Mouse (Mus musculus) testis, adult 2 months (tissue): ENCODE results near the gene Epb41l2. TPM values are rescaled to one million over a fixed set of nuclear protein-coding genes. Genes with fewer than 3 reads are reported as not detected.
A peak's percentile ranks its signal among the peaks of the same experiment; 100 is the strongest.

ENCODE experiments used
- H3K27ac ChIP-seq: fragments of 200-500 bp; 2 replicates; pipeline ENCODE4 v1.5.1; 2012; ENCODE audit warnings: low read depth, low read length; ENCODE audit not compliant: control insufficient read depth, insufficient read depth
- H3K27me3 ChIP-seq: fragments of 200-500 bp; 2 replicates; pipeline ENCODE4 v1.6.1; 2012; ENCODE audit warnings: mild to moderate bottlenecking, low read length, moderate library complexity; ENCODE audit not compliant: control insufficient read depth, insufficient read depth
- H3K36me3 ChIP-seq: fragments of 200-500 bp; 2 replicates; pipeline ENCODE4 v1.6.1; 2012; ENCODE audit warnings: mild to moderate bottlenecking, low read length; ENCODE audit not compliant: control insufficient read depth, insufficient read depth
- H3K4me1 ChIP-seq: fragments of 200-500 bp; 2 replicates; pipeline ENCODE4 v1.6.1; 2012; ENCODE audit warnings: low read length; ENCODE audit not compliant: control insufficient read depth, insufficient read depth
- H3K4me3 ChIP-seq: fragments of 200-500 bp; 2 replicates; pipeline ENCODE4 v1.5.1; 2012; ENCODE audit warnings: low read depth, mild to moderate bottlenecking, low read length, moderate library complexity, mixed read lengths; ENCODE audit not compliant: control insufficient read depth
- CTCF ChIP-seq: fragments of 200-500 bp; IDR thresholded peaks from 2 replicates; pipeline ENCODE4 v1.5.1; 2012; ENCODE audit warnings: low read depth, mild to moderate bottlenecking, inconsistent platforms, low read length, moderate library complexity; ENCODE audit not compliant: control insufficient read depth, insufficient read depth, insufficient replicate concordance
- POLR2A ChIP-seq: fragments of 200-500 bp; IDR thresholded peaks from 2 replicates; pipeline ENCODE4 v1.6.1; 2012; ENCODE audit warnings: low read depth, mild to moderate bottlenecking, inconsistent platforms, low read length, moderate library complexity; ENCODE audit not compliant: control insufficient read depth
- polyA plus RNA-seq: library from polyadenylated mRNA; depleted of rRNA; stranded (reverse); fragments of >200 nt; gene quantifications from 2 replicates; pipeline ENCODE4 v1.2.3, GENCODE M21; 2012

Epb41l2 gene
- polyA plus RNA-seq, 1 experiment: 162 TPM

DNA sequence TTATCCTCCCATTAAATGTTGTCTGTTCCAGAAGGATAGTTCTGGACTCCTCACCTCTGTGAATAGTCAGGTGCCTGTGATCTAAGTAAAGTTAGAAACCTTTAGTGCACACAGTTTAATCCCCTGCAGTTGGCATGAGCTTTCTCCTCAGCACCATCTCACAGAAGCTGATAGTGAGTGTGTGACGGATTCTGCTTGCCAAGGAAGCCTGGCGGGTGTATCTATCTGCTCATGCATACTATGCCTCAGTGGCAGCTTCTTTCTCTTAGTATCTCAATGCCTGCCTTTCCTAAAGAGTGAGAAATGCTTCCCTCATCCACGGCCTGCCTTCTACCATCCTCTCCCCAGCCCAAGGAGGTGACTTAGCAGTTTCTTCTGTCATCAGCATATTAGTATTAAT lies 103.1 kb downstream of the Epb41l2 start:
- no peaks in the 10 kb centered on the region for H3K4me1 ChIP-seq
- H3K27ac ChIP-seq: no peak overlapping the region
- TF ChIP-seq POLR2A: no peak
- TF ChIP-seq CTCF: no peak
- H3K4me3 ChIP-seq: no peak overlapping the region
- no peaks in the 10 kb centered on the region for H3K36me3 ChIP-seq
- no peaks in the 10 kb centered on the region for H3K27me3 ChIP-seq

DNA sequence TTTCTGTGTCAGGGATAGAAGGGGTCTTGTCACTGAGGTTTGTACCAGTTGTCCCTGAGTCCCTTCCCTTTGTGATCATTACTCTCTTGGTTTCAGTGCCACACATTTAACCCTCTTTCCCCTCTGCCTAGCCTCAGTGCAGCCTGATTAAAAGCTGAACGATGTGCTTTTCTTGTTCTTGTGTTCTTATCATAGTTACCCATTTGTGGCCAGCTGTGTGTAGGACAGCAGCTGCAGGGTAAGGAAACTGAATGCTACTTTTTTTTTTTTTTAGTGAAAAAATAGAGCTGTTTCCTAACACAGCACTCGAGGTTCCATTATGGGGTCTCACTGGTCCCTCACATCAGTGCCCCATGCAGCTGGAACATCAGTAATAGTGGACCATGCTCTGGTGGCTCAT lies 106.9 kb downstream of the Epb41l2 start:
- no peaks in the 10 kb centered on the region for H3K27me3 ChIP-seq
- TF ChIP-seq POLR2A (no peak), CTCF (no peak)
- H3K4me3 ChIP-seq: no peak overlapping the region

GRCm38 (mm10) chr10:25471944-25472343 lies 112.3 kb downstream of the Epb41l2 start:
- TF ChIP-seq POLR2A (no peak), CTCF (no peak)
- Histone ChIP-seq H3K27me3 (no peaks in the 10 kb centered on the region), H3K36me3 (no peaks in the 10 kb centered on the region), H3K27ac (no peak overlapping the region), H3K4me1 (no peaks in the 10 kb centered on the region), H3K4me3 (no peak overlapping the region)

More for the DNA sequence above, 106.9 kb downstream of the Epb41l2 start:
- Histone ChIP-seq H3K4me1 (no peaks in the 10 kb centered on the region), H3K27ac (no peak overlapping the region), H3K36me3 (no peaks in the 10 kb centered on the region)

- H3K27ac ChIP-seq: no peak overlapping the region
- no peaks in the 10 kb centered on the region for H3K4me1 ChIP-seq
- H3K4me3 ChIP-seq: no peak overlapping the region
- TF ChIP-seq POLR2A: no peak
- no peak for TF ChIP-seq CTCF
- H3K27me3 ChIP-seq: no peaks in the 10 kb centered on the region
- H3K36me3 ChIP-seq: no peaks in the 10 kb centered on the region
Measured at GRCm38 (mm10) chr10:25479716-25480115, 120.1 kb downstream of the Epb41l2 start.

GRCm38 (mm10) chr10:25482791-25483190 lies 123.2 kb downstream of the Epb41l2 start:
- Histone ChIP-seq H3K4me1 (no peaks in the 10 kb centered on the region), H3K27ac (no peak overlapping the region), H3K27me3 (no peaks in the 10 kb centered on the region), H3K36me3 (no peaks in the 10 kb centered on the region), H3K4me3 (no peak overlapping the region)
- no peak for TF ChIP-seq POLR2A
- TF ChIP-seq CTCF: no peak

DNA sequence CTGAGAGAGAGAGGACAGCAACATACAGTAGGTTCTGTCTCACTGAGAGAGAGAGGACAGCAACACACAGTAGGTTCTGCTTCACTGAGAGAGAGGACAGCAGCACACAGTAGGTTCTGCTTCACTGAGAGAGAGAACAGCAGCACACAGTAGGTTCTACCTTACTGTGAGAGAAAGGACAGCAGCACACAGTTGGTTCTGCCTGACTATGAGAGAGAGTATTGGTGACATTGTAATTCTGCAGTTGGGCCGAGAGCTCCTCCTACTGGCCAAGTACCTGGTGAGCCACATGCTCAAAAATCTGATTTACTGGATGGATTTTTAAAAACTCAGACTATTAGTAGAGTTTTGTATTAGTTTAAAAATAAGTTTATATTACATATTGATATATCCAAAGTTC lies 128.9 kb downstream of the Epb41l2 start:
- H3K4me1 ChIP-seq: no peaks in the 10 kb centered on the region
- no peaks in the 10 kb centered on the region for H3K36me3 ChIP-seq
- H3K27ac ChIP-seq: no peak overlapping the region
- H3K27me3 ChIP-seq: no peaks in the 10 kb centered on the region
- H3K4me3 ChIP-seq: no peak overlapping the region
- TF ChIP-seq POLR2A (no peak), CTCF (peak; percentile 32; the same call in 1 of the 2 replicates)

DNA sequence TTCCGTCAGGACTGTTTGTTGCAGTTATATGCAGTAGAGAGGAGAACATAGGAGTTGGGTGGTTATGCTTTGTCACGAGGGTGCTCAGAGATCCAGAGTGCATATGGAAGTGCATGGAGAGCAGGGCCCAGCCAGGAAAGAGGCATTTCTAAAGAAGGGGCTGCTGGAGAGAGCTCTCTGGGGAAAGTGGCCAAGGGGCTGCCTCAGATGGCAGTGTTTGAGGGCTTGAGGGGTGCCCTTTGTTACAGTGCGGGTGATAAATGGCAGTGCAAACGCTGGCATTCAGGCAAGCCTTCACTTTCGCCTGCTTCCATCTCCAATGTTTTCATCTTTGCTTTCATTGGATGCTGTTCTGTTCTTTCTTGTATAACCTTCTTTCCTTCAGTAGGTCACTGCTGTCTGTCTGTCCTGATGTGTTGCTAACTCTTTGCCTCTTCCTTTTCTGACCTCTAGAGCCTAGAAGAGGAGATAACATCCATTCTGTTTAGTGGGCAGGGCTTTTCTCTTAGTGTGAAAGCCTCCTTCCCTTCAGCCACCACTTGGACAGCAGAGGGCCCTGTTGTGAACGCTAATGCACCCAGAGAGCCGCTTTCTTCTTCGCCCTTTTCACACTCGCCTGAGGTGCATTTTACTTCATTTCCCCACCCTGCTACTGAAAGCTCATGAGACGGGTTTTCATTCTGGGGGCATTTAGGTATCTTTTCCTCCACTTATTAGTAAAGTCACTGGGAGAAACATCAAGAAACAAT lies 139.9 kb downstream of the Epb41l2 start:
- Histone ChIP-seq H3K4me3 (no peak overlapping the region), H3K36me3 (no peaks in the 10 kb centered on the region), H3K4me1 (no peaks in the 10 kb centered on the region), H3K27ac (no peak overlapping the region), H3K27me3 (no peaks in the 10 kb centered on the region)
- no peak for TF ChIP-seq CTCF
- no peak for TF ChIP-seq POLR2A

DNA sequence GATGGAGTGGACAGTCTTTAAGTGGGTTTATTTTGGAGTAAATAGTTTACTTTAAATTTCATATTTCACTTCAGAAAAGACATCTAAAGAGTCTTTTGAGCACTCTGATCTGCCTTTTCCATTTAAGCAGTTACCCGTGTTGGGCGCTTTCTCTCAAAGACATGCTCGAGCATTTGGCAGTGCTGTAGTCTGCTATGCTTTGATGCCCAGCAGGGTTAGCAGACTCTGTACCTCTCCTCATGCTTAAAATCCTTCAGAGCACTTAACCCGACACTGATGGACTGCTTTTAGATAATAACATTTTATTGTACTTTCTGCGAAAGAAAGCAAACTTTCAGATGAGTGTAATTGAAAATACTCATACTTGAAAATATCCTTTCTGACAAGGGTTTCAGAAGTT lies 143.7 kb downstream of the Epb41l2 start:
- Histone ChIP-seq H3K4me3 (no peak overlapping the region), H3K27ac (no peak overlapping the region), H3K27me3 (no peaks in the 10 kb centered on the region), H3K36me3 (no peaks in the 10 kb centered on the region), H3K4me1 (no peaks in the 10 kb centered on the region)
- TF ChIP-seq CTCF: no peak
- TF ChIP-seq POLR2A: no peak
